Mouse (Mus musculus) stomach, embryonic 16.5 days (tissue): Measurements from ENCODE around the gene Pmm2. TPM values are rescaled to one million over a fixed set of nuclear protein-coding genes. Genes with fewer than 3 reads are reported as not detected.

ENCODE experiments used
- ATAC-seq: fragments of 200-750 bp; cut with Nextera tagmentation; 2 replicates; pipeline ENCODE4 v1.8.0; 2017; ENCODE audit warnings: moderate number of reproducible peaks, moderate TSS enrichment; ENCODE audit not compliant: insufficient read depth, low FRiP score
- H3K27ac ChIP-seq: fragments of 300-500 bp; sonication (generic); 2 replicates; pipeline ENCODE4 v1.5.1; 2014; ENCODE audit warnings: low read length
- H3K27me3 ChIP-seq: fragments of 300-500 bp; sonication (generic); 2 replicates; pipeline ENCODE4 v1.6.1; 2014; ENCODE audit warnings: low read length, control low read depth, mixed read lengths; ENCODE audit not compliant: control insufficient read depth, insufficient read depth
- H3K36me3 ChIP-seq: fragments of 300-500 bp; sonication (generic); 2 replicates; pipeline ENCODE4 v1.6.1; 2014; ENCODE audit warnings: low read length; ENCODE audit not compliant: control insufficient read depth, insufficient read depth
- H3K4me1 ChIP-seq: fragments of 300-500 bp; sonication (generic); 2 replicates; pipeline ENCODE4 v1.6.1; 2014; ENCODE audit warnings: low read length, control low read depth, mixed read lengths; ENCODE audit not compliant: control insufficient read depth, insufficient read depth
- H3K4me2 ChIP-seq: fragments of 300-500 bp; sonication (generic); 2 replicates; pipeline ENCODE4 v1.6.1; 2014; ENCODE audit warnings: low read depth, low read length, mixed read lengths
- H3K4me3 ChIP-seq: fragments of 300-500 bp; sonication (generic); replicated peaks from 2 replicates; pipeline ENCODE4 v1.5.1; 2014; ENCODE audit warnings: mild to moderate bottlenecking, low read length
- H3K9ac ChIP-seq: fragments of 300-500 bp; sonication (generic); 2 replicates; pipeline ENCODE4 v1.6.1; 2014; ENCODE audit warnings: low read length
- H3K9me3 ChIP-seq: fragments of 300-500 bp; sonication (generic); replicated peaks from 2 replicates; pipeline ENCODE4 v1.6.1; 2016; ENCODE audit warnings: low read length, control low read depth; ENCODE audit not compliant: control insufficient read depth
- WGBS: fragments of 180-500 bp; shearing (Covaris S2); extraction: QIAGEN DNeasy Blood & Tissue Kit; methylation state at CpG from one replicate; pipeline ENCODE4 v1.1.7; 2014; 5-methylcytosine and 5-hydroxymethylcytosine counted together
- polyA plus RNA-seq: library from polyadenylated mRNA; unstranded; fragments of >200 nt; fragmentation: Nextera tagmentation; extraction: Ambion mirVana; gene quantifications from 2 replicates; pipeline ENCODE4 v1.2.1, GENCODE M21; 2015

The Pmm2 gene
- polyA plus RNA-seq, 1 experiment from 2014 or later: 63.4 TPM

- Histone ChIP-seq H3K4me3 (no peak overlapping the region), H3K36me3 (peaks cover 24% of the 10 kb centered on the region), H3K27ac (no peak overlapping the region), H3K4me2 (no peak overlapping the region), H3K9me3 (no peaks in the 10 kb centered on the region), H3K9ac (no peak overlapping the region), H3K27me3 (no peaks in the 10 kb centered on the region), H3K4me1 (no peaks in the 10 kb centered on the region)
- no peak for ATAC-seq
- 75% methylated on average over 6 of the region's 6 CpGs for WGBS
These were observed 8.1 kb downstream of the Pmm2 start for GRCm38 (mm10) chr16:8645546-8645945.

- ATAC-seq: no peak
- H3K27me3 ChIP-seq: no peaks in the 10 kb centered on the region
- no peak overlapping the region for H3K9ac ChIP-seq
- WGBS: 91% methylated on average over 3 of the region's 3 CpGs
- H3K4me2 ChIP-seq: no peak overlapping the region
- no peak overlapping the region for H3K4me3 ChIP-seq
- H3K4me1 ChIP-seq: no peaks in the 10 kb centered on the region
- H3K36me3 ChIP-seq: peaks cover 21% of the 10 kb centered on the region
- no peaks in the 10 kb centered on the region for H3K9me3 ChIP-seq
- H3K27ac ChIP-seq: no peak overlapping the region
These were observed 12.5 kb downstream of the Pmm2 start for GRCm38 (mm10) chr16:8650007-8650406.

- Histone ChIP-seq H3K4me3 (no peak overlapping the region), H3K9ac (no peak overlapping the region), H3K27ac (no peak overlapping the region), H3K4me2 (no peak overlapping the region), H3K4me1 (no peaks in the 10 kb centered on the region), H3K27me3 (no peaks in the 10 kb centered on the region), H3K9me3 (no peaks in the 10 kb centered on the region), H3K36me3 (peaks cover 21% of the 10 kb centered on the region)
- WGBS: 86% methylated on average over 6 of the region's 6 CpGs
- ATAC-seq: no peak
These were observed 17.6 kb downstream of the Pmm2 start for GRCm38 (mm10) chr16:8655108-8655507.

DNA sequence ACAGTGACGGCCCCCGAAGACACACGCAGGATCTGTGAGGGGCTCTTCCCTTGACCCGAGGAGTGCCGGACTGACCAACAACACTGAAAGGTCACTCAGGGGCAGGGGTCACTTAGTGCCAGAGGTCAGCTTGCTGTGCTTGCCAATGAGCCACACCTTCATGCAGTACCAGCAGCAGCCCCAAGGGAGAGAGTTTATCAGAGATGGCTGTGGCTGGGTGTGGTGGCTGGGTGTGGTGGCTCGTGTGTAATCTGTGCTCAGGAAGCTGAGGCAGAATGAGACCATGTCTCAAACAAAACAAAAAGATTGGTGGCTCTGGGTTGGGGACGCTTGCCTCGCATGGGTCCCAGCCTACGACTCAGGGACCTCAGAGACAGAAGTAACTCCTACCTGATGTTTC is 18.1 kb downstream of the Pmm2 start:
- no peak overlapping the region for H3K4me2 ChIP-seq
- no peaks in the 10 kb centered on the region for H3K27me3 ChIP-seq
- no peak overlapping the region for H3K9ac ChIP-seq
- no peaks in the 10 kb centered on the region for H3K9me3 ChIP-seq
- no peak for ATAC-seq
- WGBS: 74% methylated on average over 9 of the region's 9 CpGs
- H3K36me3 ChIP-seq: peaks cover 21% of the 10 kb centered on the region
- H3K4me1 ChIP-seq: no peaks in the 10 kb centered on the region
- no peak overlapping the region for H3K4me3 ChIP-seq
- no peak overlapping the region for H3K27ac ChIP-seq

- ATAC-seq: no peak
- WGBS: 84% methylated on average over 2 of the region's 2 CpGs
- H3K36me3 ChIP-seq: peaks cover 18% of the 10 kb centered on the region
These were observed 18.8 kb downstream of the Pmm2 start for GRCm38 (mm10) chr16:8656256-8656655.

GRCm38 (mm10) chr16:8658349-8658748 is 20.9 kb downstream of the Pmm2 start:
- H3K27me3 ChIP-seq: no peaks in the 10 kb centered on the region
- 86% methylated on average over 4 of the region's 4 CpGs for WGBS
- no peak overlapping the region for H3K9ac ChIP-seq
- H3K27ac ChIP-seq: no peak overlapping the region
- ATAC-seq: no peak
- no peak overlapping the region for H3K4me3 ChIP-seq
- no peaks in the 10 kb centered on the region for H3K4me1 ChIP-seq
- H3K4me2 ChIP-seq: no peak overlapping the region
- peaks cover 12% of the 10 kb centered on the region for H3K36me3 ChIP-seq
- H3K9me3 ChIP-seq: no peaks in the 10 kb centered on the region

More at GRCm38 (mm10) chr16:8656256-8656655, 18.8 kb downstream of the Pmm2 start:
- H3K4me1 ChIP-seq: no peaks in the 10 kb centered on the region
- H3K4me2 ChIP-seq: no peak overlapping the region
- H3K9me3 ChIP-seq: no peaks in the 10 kb centered on the region
- no peak overlapping the region for H3K9ac ChIP-seq
- no peak overlapping the region for H3K27ac ChIP-seq
- H3K4me3 ChIP-seq: no peak overlapping the region
- no peaks in the 10 kb centered on the region for H3K27me3 ChIP-seq

- 97% methylated on average over 4 of the region's 4 CpGs for WGBS
- peaks cover 12% of the 10 kb centered on the region for H3K36me3 ChIP-seq
These were observed 21.3 kb downstream of the Pmm2 start for GRCm38 (mm10) chr16:8658764-8659163.

GRCm38 (mm10) chr16:8663022-8663421 is 25.5 kb downstream of the Pmm2 start:
- Histone ChIP-seq H3K9ac (no peak overlapping the region), H3K4me1 (peaks cover 21% of the 10 kb centered on the region), H3K4me2 (no peak overlapping the region), H3K4me3 (no peak overlapping the region), H3K27ac (no peak overlapping the region), H3K9me3 (no peaks in the 10 kb centered on the region), H3K27me3 (no peaks in the 10 kb centered on the region), H3K36me3 (0 out of 2 replicates have a peak, but pooled peaks cover 1% of the 10 kb centered on the region)
- WGBS: 78% methylated on average over 2 of the region's 2 CpGs
- no peak for ATAC-seq

More at GRCm38 (mm10) chr16:8658764-8659163, 21.3 kb downstream of the Pmm2 start:
- H3K27me3 ChIP-seq: no peaks in the 10 kb centered on the region
- no peak for ATAC-seq
- H3K4me3 ChIP-seq: no peak overlapping the region
- H3K9me3 ChIP-seq: no peaks in the 10 kb centered on the region
- H3K4me1 ChIP-seq: no peaks in the 10 kb centered on the region
- no peak overlapping the region for H3K27ac ChIP-seq
- H3K4me2 ChIP-seq: no peak overlapping the region
- H3K9ac ChIP-seq: no peak overlapping the region

GRCm38 (mm10) chr16:8663606-8664539 is 26.4 kb downstream of the Pmm2 start:
- Histone ChIP-seq H3K9ac (no peak overlapping the region), H3K4me2 (no peak overlapping the region), H3K36me3 (no peaks in the 10 kb centered on the region), H3K4me3 (no peak overlapping the region), H3K4me1 (peaks cover 28% of the 10 kb centered on the region), H3K27me3 (no peaks in the 10 kb centered on the region), H3K27ac (no peak overlapping the region), H3K9me3 (no peaks in the 10 kb centered on the region)
- 87% methylated on average over 24 of the region's 24 CpGs for WGBS
- ATAC-seq: no peak
